Mouse (Mus musculus): ENCODE results near the gene Tcp10c.
"Not testable (repeated sequence)": the region's sequence is repeated elsewhere in the genome, so short reads cannot be mapped to it uniquely, and the experiment has no call there.

DNA sequence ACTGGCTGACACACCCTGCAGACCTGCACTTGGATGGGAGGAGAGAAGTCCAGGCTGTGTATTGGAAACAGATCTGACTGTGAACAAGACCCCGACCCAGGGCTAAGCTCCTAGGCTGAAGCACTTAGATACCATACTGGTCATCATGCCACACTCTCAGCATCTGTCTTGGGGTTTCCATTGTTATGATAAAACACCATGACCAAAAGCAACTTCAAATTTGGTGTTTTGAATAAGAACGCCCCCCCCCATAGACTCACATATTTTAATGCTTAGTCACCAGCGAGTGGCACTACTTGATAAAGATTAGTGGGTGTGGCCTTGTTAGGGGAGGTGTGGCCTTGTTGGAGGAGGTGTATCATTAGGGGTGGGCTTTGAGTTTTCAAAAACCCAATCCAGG, 51.7 kb downstream of the Tcp10c start:
- TF ChIP-seq CTCF, EP300 (IDR thresholded peaks at IDR 0.05): not testable (repeated sequence)

Measured in lung, postnatal 0 days (tissue).